Mouse (Mus musculus): Measurements from ENCODE around the gene Dhrs9.

The Dhrs9 gene

GRCm38 (mm10) chr2:69418294-69418881 is 38.1 kb downstream of the Dhrs9 start:
- peak in 1 of 2 experiments; percentile 9 for DNase-seq (ENCODE audit: low spot score in 2 of 2)

DNA sequence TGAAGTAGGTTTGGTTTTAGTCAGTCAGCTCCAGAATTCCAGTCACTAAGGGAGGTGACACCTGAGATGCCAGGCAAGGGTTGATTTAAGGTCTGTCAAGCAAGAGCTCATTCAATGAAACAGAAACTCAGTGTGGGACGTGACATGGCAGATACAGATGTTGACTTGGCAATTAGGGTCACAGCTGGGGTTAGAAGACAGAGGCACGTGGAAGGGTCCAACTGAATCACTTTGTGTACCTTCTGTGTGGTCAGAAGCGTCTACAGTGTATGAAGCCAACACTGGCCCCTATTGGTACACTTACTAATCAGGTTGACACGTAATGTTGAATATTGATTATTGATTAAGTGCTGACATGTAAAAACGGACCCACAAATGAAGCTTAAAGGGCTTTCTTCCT is 44.6 kb downstream of the Dhrs9 start:
- no peak for DNase-seq (ENCODE audit: low spot score in 2 of 2)

- no peak for DNase-seq (ENCODE audit: low spot score in 2 of 2)
Measured at GRCm38 (mm10) chr2:69426081-69426480, 45.8 kb downstream of the Dhrs9 start.

GRCm38 (mm10) chr2:69427141-69427540 is 46.9 kb downstream of the Dhrs9 start:
- no peak for DNase-seq (ENCODE audit: low spot score in 2 of 2)

DNA sequence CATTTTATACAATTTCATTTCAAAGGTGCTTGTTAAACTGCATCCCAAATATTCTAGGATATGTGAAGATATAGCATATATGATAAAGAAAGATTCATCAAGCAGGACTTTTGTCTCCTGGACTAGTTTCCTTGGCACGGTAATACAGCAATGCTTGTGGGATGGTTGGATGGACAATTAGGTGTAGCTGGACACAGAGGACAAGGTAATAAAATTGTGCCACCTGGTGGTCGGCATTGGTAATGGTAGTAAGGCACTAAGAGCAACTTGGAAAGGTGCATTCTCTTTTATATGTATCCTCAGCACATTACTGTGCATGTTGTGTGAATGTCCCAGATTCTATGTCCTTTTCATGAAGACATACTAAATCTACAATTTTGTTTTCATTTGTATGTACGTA is 47.9 kb downstream of the Dhrs9 start:
- peak; percentile 60 to 61 for DNase-seq (ENCODE audit: low spot score in 2 of 2)

GRCm38 (mm10) chr2:69441656-69442055 is 61.4 kb downstream of the Dhrs9 start:
- no peak for DNase-seq (ENCODE audit: low spot score in 2 of 2)

DNA sequence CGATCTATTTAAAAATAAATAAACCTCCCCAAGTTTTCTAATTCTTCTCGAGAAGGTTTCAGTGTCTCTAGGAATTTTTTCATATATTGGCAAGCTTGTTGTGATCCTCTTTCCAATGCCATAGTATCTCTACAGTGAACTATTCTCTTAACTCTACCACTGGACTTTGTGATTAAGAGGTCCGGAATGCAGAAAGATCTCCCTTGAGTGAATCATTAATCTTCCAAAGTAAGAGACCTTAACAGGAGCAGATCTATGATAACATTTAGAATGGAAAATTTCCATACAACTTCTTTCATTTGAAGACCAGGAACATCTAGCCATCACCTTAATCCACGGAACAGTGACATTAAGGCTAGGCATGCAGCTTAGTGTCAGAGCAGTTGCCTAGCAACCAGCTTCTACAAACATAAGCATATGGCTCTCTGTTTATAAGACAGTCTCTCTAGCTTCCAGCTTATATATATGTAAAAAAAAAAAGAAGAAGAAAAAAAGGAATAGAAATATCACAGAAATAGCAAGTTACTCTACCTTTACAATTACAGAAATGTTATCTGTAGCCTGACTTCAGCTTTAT is 65.7 kb downstream of the Dhrs9 start:
- no peak for DNase-seq (ENCODE audit: low spot score in 2 of 2)

GRCm38 (mm10) chr2:69448581-69448980 is 68.3 kb downstream of the Dhrs9 start:
- DNase-seq (ENCODE audit: low spot score in 2 of 2): no peak

DNA sequence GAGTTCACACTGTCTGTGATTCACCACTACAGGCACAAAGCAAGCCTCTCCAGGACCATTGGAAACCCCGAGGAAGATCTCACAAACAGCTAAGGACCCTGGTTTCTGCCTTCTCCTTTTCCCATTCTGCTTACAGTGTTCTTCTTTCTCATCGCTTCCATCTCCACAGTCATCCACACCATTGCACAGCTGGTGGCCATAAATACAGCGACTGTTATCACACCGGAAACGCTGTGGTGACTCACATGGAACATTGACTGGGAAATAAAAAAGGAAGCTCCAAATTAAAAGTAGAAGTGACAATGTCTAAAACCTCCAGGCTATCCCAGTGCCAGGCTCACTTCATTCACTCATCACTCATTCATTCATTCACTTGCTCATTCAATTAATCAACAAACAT is 70.9 kb downstream of the Dhrs9 start:
- no peak for DNase-seq (ENCODE audit: low spot score in 2 of 2)
